Mouse (Mus musculus) erythroblast, adult 5-6 weeks (primary cell): ENCODE measurements at regions not wholly inside any gene's neighbourhood (a gene's known extent, or its start where the extent isn't known, plus 50 kb on each side); places are given as distances from the start of the nearest gene placed in this dataset.
A peak's percentile ranks its signal among the peaks of the same experiment; 100 is the strongest.

Experiments
- ATAC-seq: replicated peaks from 2 replicates; pipeline ENCODE4 v1.8.0; 2016; ENCODE audit warnings: moderate number of reproducible peaks, mild to moderate bottlenecking, moderate TSS enrichment, inconsistent platforms; ENCODE audit not compliant: poor library complexity, low FRiP score, severe bottlenecking

DNA sequence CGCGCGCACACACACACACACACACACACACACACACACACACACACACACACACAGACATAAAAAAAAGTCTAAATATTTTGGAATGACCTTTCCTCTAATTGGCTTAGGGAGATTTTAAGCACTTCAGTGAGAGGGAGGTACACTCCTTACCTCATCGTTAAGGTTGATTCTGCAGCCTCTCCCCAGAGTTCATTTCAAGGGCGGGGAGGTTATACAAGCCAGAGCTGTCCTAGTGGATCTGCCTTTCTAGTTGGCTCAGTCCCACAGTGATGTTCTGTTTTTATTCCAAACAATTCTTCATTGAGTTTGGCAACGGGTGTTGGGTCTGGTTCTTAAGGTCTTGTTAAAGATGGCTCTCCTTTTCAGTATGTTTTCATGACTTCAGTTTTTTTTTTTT, 64.8 kb upstream of the Eif4g2 start:
- no peak for ATAC-seq

DNA sequence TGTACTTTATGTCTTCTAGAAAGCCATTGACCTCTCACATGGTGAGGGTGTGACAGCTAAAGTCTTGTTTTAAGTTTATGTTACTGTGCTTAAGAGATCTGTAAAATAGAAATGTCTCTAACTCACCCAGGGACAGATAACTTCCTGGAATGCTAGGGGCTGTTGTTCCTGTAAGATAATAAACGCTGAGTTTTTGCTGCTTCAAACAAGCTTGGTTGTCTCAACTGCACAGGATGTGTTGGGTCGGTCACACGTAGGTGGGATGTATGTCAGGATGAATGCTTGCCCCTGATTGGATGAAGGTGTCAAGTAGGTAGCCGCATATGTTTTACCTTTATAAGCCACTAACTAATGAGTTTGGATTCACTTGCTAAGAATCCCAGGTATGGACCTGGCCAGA, 63.8 kb upstream of the Eif4g2 start:
- ATAC-seq, result no peak

DNA sequence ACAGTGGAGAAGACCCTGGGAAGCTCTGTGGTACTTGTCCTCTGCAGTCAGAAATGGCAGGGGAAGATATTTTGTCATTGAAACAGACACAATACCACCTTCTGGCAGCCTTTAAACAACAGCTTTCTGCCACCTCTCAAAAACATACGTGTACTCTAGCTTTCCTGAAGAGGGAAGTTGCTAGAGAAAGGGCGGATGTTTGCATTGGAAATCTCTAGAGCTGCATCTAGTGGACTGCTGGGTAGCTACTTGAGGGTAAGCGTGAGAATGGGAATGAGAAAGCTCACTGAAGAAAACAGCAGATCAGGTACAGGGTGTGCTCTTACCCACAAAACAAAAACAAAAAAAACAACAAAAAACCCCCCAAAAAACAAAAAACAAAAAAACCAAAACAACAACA, 61.4 kb upstream of the Eif4g2 start:
- no peak for ATAC-seq

DNA sequence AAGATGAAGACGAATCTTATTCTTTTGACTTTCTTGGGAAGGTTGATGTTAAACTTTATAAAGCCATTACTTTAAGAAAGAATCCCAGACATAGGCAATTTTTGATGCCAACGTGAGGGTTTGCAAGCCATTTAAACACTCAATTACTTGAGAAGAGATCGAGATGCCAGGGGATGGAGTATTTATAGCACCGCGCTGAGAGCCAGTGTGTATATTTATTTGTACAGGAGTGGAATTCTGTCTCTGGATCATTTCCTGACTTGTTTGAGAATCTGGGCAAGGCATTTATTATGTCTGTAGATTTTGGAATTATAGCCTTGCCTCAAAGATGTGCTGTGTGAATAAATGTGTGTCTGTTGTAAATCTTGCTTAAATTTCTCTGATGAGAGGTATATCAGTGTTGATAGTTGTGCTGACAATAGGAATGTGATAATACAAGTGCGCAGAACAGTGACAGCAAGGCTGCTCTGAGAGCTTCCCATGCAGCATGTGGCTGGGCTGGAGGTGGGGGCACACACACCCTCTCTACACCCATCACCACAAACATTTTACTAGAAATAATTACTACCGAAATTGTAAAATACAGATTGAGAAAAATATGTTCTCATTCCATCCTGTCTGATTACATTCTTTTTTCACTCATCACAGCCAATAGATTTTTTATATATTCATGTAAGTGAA, 58.6 kb upstream of the Eif4g2 start:
- ATAC-seq, result no peak

DNA sequence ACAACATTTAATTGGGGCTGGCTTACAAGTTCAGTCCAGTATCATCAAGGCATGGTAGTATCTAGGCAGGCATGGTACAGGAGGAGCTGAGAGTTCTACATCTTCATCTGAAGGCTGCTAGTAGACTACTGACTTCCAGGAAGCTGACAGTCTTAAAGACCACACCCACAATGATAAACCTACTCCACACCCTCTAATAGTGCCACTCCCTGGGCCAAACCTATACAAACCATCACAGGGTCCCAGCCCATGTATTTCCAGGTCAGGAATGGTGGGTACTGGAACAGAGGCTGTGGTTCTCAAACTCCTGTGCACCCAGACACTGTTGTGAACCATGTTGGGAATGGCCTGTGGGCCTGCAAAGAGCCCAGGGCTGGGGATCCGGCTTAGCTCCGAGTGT, 55.2 kb upstream of the Eif4g2 start:
- peak; percentile 92 for ATAC-seq

DNA sequence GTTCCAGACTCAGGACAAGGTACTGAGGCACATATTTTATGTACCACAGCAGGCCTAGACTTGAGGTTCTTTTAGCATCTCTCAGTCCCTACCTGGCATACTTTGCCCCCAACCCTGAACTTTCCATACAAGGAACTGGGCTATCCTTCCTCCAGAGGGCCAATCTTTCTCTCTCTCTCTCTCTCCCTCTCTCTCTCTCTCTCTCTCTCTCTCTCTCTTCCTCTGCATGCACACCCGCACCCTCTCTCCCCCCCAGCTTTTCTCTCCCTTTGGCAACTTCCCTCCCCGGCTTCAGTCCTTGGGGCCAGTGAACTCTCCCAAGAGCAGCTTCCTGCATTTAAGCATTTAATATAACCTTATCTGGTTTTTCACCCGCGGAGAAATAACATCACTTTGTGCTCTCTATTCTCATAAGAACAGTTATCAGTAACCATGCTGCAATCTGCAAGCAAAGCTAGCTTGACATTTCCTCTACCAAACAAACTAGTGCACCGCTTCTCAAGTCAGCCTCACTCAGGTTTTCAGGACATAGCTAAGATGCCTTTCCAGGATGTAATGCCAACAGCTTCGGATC, 53.3 kb upstream of the Eif4g2 start:
- no peak for ATAC-seq

DNA sequence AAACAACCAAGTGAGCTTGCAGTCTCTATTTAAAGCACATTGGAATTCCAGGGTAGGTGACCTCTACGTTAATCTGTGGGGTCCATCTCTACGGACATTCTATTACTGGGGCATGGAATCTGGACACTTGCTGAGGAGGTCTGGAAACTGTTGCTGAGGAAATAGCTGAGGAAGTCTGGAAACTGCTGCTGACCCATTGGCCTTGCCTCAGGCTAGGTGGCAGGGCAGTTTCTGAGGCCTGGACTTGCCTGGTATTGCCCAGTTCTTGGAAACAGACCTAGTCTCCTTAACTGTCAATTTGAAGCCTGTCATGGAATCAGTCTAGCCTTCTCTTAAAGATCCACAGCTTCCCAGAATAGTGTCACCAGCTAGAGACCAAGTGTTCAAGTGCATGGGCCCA, 51.7 kb upstream of the Eif4g2 start:
- ATAC-seq, result no peak
